Comparison of ENCODE assay signal across 8 mouse cellular contexts in genomic region chr5:140607001-140607835, GRCm38 (mm10). TPM values are rescaled to one million over a fixed set of nuclear protein-coding genes. Genes with fewer than 3 reads are reported as not detected.
A peak's percentile ranks its signal among the peaks of the same experiment; 100 is the strongest.
DNase-seq lines count a peak whose midpoint lies in the region; ATAC-seq and TF ChIP-seq lines count a peak whose summit lies in the region.

TSS of gene Lfng (plus strand) at chr5:140607320.

- peaks cover 38% of the 10 kb centered on the region for H3K27me3 ChIP-seq in embryonic facial prominence, embryonic 14.5 days (replicated peaks; ENCODE audit: control insufficient read depth, insufficient read depth, low read length)
- H3K27me3 ChIP-seq in kidney, embryonic 14.5 days (ENCODE audit: control insufficient read depth, insufficient read depth, low read length), result no peaks in the 10 kb centered on the region
- 0 out of 2 replicates have a peak, but pooled peaks cover 3% of the 10 kb centered on the region for H3K27me3 ChIP-seq in liver, adult 2 months (ENCODE audit: control insufficient read depth, insufficient read depth, low read length)

- TF ChIP-seq POLR2A in liver, adult 2 months (IDR thresholded peaks at IDR 0.05; ENCODE audit: extremely low read depth, insufficient read depth, low read length), result peak; percentile 77

- no peaks in the 10 kb centered on the region for H3K79me2 ChIP-seq in liver, adult 2 months (ENCODE audit: control insufficient read depth, insufficient read depth, low read length)

- H3K27ac ChIP-seq in embryonic facial prominence, embryonic 14.5 days (replicated peaks; ENCODE audit: low read depth, low read length), result peak within 1 kb of the TSS; percentile 88
- H3K27ac ChIP-seq in kidney, embryonic 14.5 days (ENCODE audit: low read depth, low read length), result peak within 1 kb of the TSS; percentile 74
- H3K27ac ChIP-seq in liver, adult 2 months (replicated peaks; ENCODE audit: insufficient read depth, low read depth, low read length), result peak within 1 kb of the TSS; percentile 66

- TF ChIP-seq CTCF in liver, adult 2 months (IDR thresholded peaks at IDR 0.05; ENCODE audit: low read depth, low read length), result no peak

- no peaks in the 10 kb centered on the region for H3K9me3 ChIP-seq in embryonic facial prominence, embryonic 14.5 days (ENCODE audit: control insufficient read depth, low read length)
- no peaks in the 10 kb centered on the region for H3K9me3 ChIP-seq in kidney, embryonic 14.5 days (ENCODE audit: control insufficient read depth, low read length)

- no peaks in the 10 kb centered on the region for H3K36me3 ChIP-seq in embryonic facial prominence, embryonic 14.5 days (ENCODE audit: control insufficient read depth, insufficient read depth, low read length)
- no peaks in the 10 kb centered on the region; the same call in 1 of the 2 replicates for H3K36me3 ChIP-seq in kidney, embryonic 14.5 days (ENCODE audit: control insufficient read depth, insufficient read depth, low read length)
- H3K36me3 ChIP-seq in liver, adult 2 months (ENCODE audit: control insufficient read depth, insufficient read depth, low read length), result no peaks in the 10 kb centered on the region

- DNase-seq in 3T3-L1 (ENCODE audit: low read depth, low spot score), result peak; percentile 50
- DNase-seq in adrenal gland, postnatal 36 days, result peak; percentile 93
- peak; percentile 97 for DNase-seq in embryonic facial prominence, embryonic 14.5 days (ENCODE audit: low spot score)
- DNase-seq in heart, adult 9 months (ENCODE audit: low spot score in 2 of 2), result peak; percentile 94 to 96
- peak; percentile 37 for DNase-seq in liver, adult 2 months (ENCODE audit: extremely low read depth, low read depth, low spot score)
- DNase-seq in spleen, postnatal 4 days (ENCODE audit: low spot score in 2 of 2), result peak; percentile 88 to 93

- WGBS in embryonic facial prominence, embryonic 14.5 days, result under 1% methylated on average over 38 of the region's 91 CpGs
- WGBS in kidney, embryonic 14.5 days, result under 1% methylated on average over 83 of the region's 91 CpGs
- WGBS in liver, adult 2 months, result 2% methylated on average over 91 of the region's 91 CpGs

- H3K4me2 ChIP-seq in embryonic facial prominence, embryonic 14.5 days (ENCODE audit: low read depth, low read length), result peak within 1 kb of the TSS; percentile 79
- H3K4me2 ChIP-seq in kidney, embryonic 14.5 days (replicated peaks; ENCODE audit: low read depth, low read length), result peak within 1 kb of the TSS; percentile 88

- peaks cover 53% of the 10 kb centered on the region for H3K4me1 ChIP-seq in embryonic facial prominence, embryonic 14.5 days (ENCODE audit: control insufficient read depth, insufficient read depth, low read length)
- peaks cover 64% of the 10 kb centered on the region for H3K4me1 ChIP-seq in kidney, embryonic 14.5 days (ENCODE audit: control insufficient read depth, insufficient read depth, low read length)
- H3K4me1 ChIP-seq in liver, adult 2 months (ENCODE audit: control insufficient read depth, insufficient read depth, low read length), result no peaks in the 10 kb centered on the region

- H3K9ac ChIP-seq in embryonic facial prominence, embryonic 14.5 days (ENCODE audit: low read depth, low read length), result peak within 1 kb of the TSS; percentile 73
- H3K9ac ChIP-seq in kidney, embryonic 14.5 days (ENCODE audit: low read depth, low read length), result peak within 1 kb of the TSS; percentile 86
- peak within 1 kb of the TSS; percentile 83 for H3K9ac ChIP-seq in liver, adult 2 months (ENCODE audit: low read depth, low read length)

- H3K4me3 ChIP-seq in embryonic facial prominence, embryonic 14.5 days (ENCODE audit: low read depth, low read length), result peak within 1 kb of the TSS; percentile 64
- H3K4me3 ChIP-seq in kidney, embryonic 14.5 days (ENCODE audit: low read length), result peak within 1 kb of the TSS; percentile 69
- peak within 1 kb of the TSS; percentile 73 for H3K4me3 ChIP-seq in liver, adult 2 months (ENCODE audit: insufficient read depth, low read depth, low read length)

- peak; percentile 65 for ATAC-seq in embryonic facial prominence, embryonic 14.5 days (ENCODE audit: low read depth)
- ATAC-seq in kidney, embryonic 14.5 days (ENCODE audit: low FRiP score, low TSS enrichment), result peak; percentile 78
- peak; percentile 84 for ATAC-seq in monocyte, adult 5-6 weeks (replicated peaks; ENCODE audit: insufficient number of reproducible peaks, low FRiP score, low TSS enrichment, poor library complexity, severe bottlenecking)

RNA-seq across cellular contexts. Expression of gene Lfng, which starts in this region (rescaled TPM):
- total RNA-seq in adrenal gland, postnatal 36 days (2021), result 10 to 100 TPM in 1 of 2 experiments, 1 to 10 TPM in 1; 9.6 to 12.7 TPM
- polyA plus RNA-seq in embryonic facial prominence, embryonic 14.5 days (2014; fragmentation: Nextera tagmentation; extraction: Ambion mirVana), result 24.6 and 27.9 TPM in 2 replicates
- polyA plus RNA-seq in kidney, embryonic 14.5 days (2014; fragmentation: Nextera tagmentation; extraction: Ambion mirVana), result 32.2 and 39.0 TPM in 2 replicates
- total RNA-seq in liver, adult 2 months (2014; rRNA removed), result 4.2 and 5.5 TPM in 2 replicates
- polyA plus RNA-seq in liver, adult 2 months (2012; rRNA removed), result 9.2 and 9.5 TPM in 2 replicates
- total RNA-seq in monocyte, adult 5-6 weeks (2017), result 274 to 469 TPM (median 297 TPM) in 3 replicates

Comparison
In these comparisons a context has a peak if more than half of its experiments do, and no peak if none do; other contexts are left out.
1. Peak in every context shown above with its lines: DNase-seq, ATAC-seq, H3K4me3 ChIP-seq and H3K27ac ChIP-seq.
2. RNA of gene Lfng (total RNA-seq): 274 to 469 TPM in monocyte, adult 5-6 weeks; 9.6 to 12.7 TPM in adrenal gland, postnatal 36 days and 4.2 to 5.5 TPM in liver, adult 2 months; every median in the first group is over 10 times any median in the second.
3. DNase-seq: peak in every context shown above with its lines; median percentile 97 in embryonic facial prominence, embryonic 14.5 days; 95 in heart, adult 9 months; 93 in adrenal gland, postnatal 36 days; 90 in spleen, postnatal 4 days; 50 in 3T3-L1; 37 in liver, adult 2 months.